Mouse (Mus musculus) left cerebral cortex, postnatal 4 days (tissue): ENCODE measurements around the gene Clip2. TPM values are rescaled to one million over a fixed set of nuclear protein-coding genes. Genes with fewer than 3 reads are reported as not detected.

ENCODE experiments used
- DNase-seq: peaks from one replicate; pipeline ENCODE4 v3.0.0-alpha.2; 2022
- intact Hi-C: fragments of 180-260 bp; cut with DNase I; formaldehyde crosslinking; loops from one replicate; pipeline ENCODE4 v1.15.1; 2025
- microRNA-seq: library from miRNA; unstranded; fragments of <30 nt; microRNA quantifications from one replicate; pipeline ENCODE4 v1.2.0, GENCODE M21; 2022
- total RNA-seq, 2 experiments: library from RNA; stranded (reverse); gene quantifications; 2 replicates each; pipeline ENCODE4 v1.2.3; 2021

The Clip2 gene
- total RNA-seq, 2 experiments from 2014 or later, result 172 to 179 TPM

DNA sequence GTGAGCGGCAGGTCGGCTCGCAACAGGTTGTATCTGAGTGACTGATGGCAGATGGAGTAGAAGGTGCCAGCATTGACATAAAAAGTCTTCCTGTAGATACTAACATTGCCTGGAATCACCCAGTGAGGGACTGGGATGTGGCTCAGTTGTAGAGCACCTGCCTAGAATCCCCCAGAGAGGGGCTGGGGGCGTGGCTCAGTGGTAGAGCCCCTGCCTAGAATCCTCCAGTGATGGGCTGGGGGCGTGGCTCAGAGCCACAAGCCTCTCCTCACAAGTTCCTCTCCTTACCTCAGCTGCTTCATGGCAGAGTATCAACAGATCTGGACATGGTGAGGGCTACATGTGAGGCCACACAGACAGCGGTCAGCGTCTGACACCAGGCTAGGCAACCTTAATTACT, 112.8 kb downstream of the Clip2 start:
- DNase-seq, result no peak
- intact Hi-C loops, result no loop called here

Small RNA genes lying within 50 kb of the gene (microRNA-seq; reads per million reads assigned to microRNA genes)
- gene Gm26340 (not detected), gene Mir7228 (not detected)

Other genes starting within 250 kb of the Clip2 start
- 100 to 1,000 TPM; 172 to 181 TPM for gene Gtf2i, start 237.7 kb downstream of the Clip2 start, total RNA-seq
- gene Gtf2ird1, start 95.7 kb downstream of the Clip2 start, total RNA-seq, result 10 to 100 TPM; 67.6 to 81.6 TPM
- gene Syna, start 7.7 kb upstream of the Clip2 start, total RNA-seq, result not detected
- gene Rfc2, start 28.9 kb upstream of the Clip2 start, total RNA-seq, result 10 to 100 TPM; 81.7 to 92.8 TPM
- 1 to 10 TPM; 4.4 to 5.6 TPM for gene Lat2, start 62.6 kb upstream of the Clip2 start, total RNA-seq
- gene Eif4h, start 87.1 kb upstream of the Clip2 start, total RNA-seq, result 100 to 1,000 TPM; 285 to 287 TPM
- 10 to 100 TPM; 68.6 to 74.2 TPM for gene Limk1, start 136.2 kb upstream of the Clip2 start, total RNA-seq
- gene Eln, start 194.9 kb upstream of the Clip2 start, total RNA-seq, result 10 to 100 TPM; 44.9 to 47.6 TPM